In genomic region chr7:110985581-110986265, GRCm38 (mm10) we compare ENCODE assay signal across 13 mouse cellular contexts. TPM values are rescaled to one million over a fixed set of nuclear protein-coding genes. Genes with fewer than 3 reads are reported as not detected.
DNase-seq lines count a peak whose midpoint lies in the region; ATAC-seq and TF ChIP-seq lines count a peak whose summit lies in the region.
"Had no signal": no experiment of that assay in that cellular context is flagged by ENCODE, and none has a peak within 500 bp of the region (broad histone marks: within the 10 kb centered on the region; RNA-seq: fewer than 3 reads in every experiment).

No protein-coding gene starts in this region.

- H3K4me2 ChIP-seq in kidney, embryonic 16.5 days (replicated peaks; ENCODE audit: low read depth, low read length), result no peak overlapping the region
- H3K4me2 ChIP-seq in midbrain, postnatal 0 days (ENCODE audit: low read depth, low read length, poor library complexity, severe bottlenecking), result no peak overlapping the region
- H3K4me2 ChIP-seq: heart, embryonic 15.5 days; limb, embryonic 12.5 days had no signal

- TF ChIP-seq CTCF in midbrain, postnatal 0 days (IDR thresholded peaks at IDR 0.05), result no peak

- 65% methylated on average over 7 of the region's 7 CpGs for WGBS in kidney, embryonic 16.5 days
- WGBS in midbrain, postnatal 0 days, result 46% methylated on average over 7 of the region's 7 CpGs

- H3K36me3 ChIP-seq in kidney, embryonic 16.5 days (ENCODE audit: insufficient read depth, low read length), result no peaks in the 10 kb centered on the region
- no peaks in the 10 kb centered on the region for H3K36me3 ChIP-seq in midbrain, postnatal 0 days (ENCODE audit: insufficient read depth, low read length)
- H3K36me3 ChIP-seq: heart, embryonic 15.5 days; limb, embryonic 12.5 days had no signal

- peak; percentile 56 for DNase-seq in kidney, adult 18-20 months
- peak; percentile 62 for DNase-seq in adrenal gland, postnatal 14 days
- peak; percentile 16 to 43 for DNase-seq in heart, postnatal 14 days
- DNase-seq in lung, postnatal 10 days, result peak; percentile 58
- DNase-seq in thymus, postnatal 25 days, result no peak
- no peak for DNase-seq in right cerebral cortex, postnatal 36 days (ENCODE audit: low spot score in 2 of 2)
- no peak for DNase-seq in midbrain, postnatal 0 days (ENCODE audit: low spot score)
- DNase-seq: midbrain, embryonic 14.5 days had no signal

- peaks cover 33% of the 10 kb centered on the region for H3K4me1 ChIP-seq in kidney, embryonic 16.5 days (ENCODE audit: insufficient read depth, low read length)
- no peaks in the 10 kb centered on the region for H3K4me1 ChIP-seq in midbrain, postnatal 0 days (ENCODE audit: insufficient read depth, low read length)

- no peak overlapping the region for H3K4me3 ChIP-seq in kidney, embryonic 16.5 days (ENCODE audit: low read length)
- H3K4me3 ChIP-seq in midbrain, postnatal 0 days (ENCODE audit: low read depth, low read length), result no peak overlapping the region
- H3K4me3 ChIP-seq: heart, embryonic 15.5 days; limb, embryonic 12.5 days had no signal

- intact Hi-C loops in heart, postnatal 14 days (cut with DNase I), result no loop called here

- no peaks in the 10 kb centered on the region for H3K27me3 ChIP-seq in kidney, embryonic 16.5 days (ENCODE audit: insufficient read depth, low read length)
- no peaks in the 10 kb centered on the region for H3K27me3 ChIP-seq in midbrain, postnatal 0 days (ENCODE audit: insufficient read depth, low read length)
- H3K27me3 ChIP-seq: heart, embryonic 15.5 days; limb, embryonic 12.5 days had no signal

- no peak for ATAC-seq in kidney, embryonic 16.5 days (ENCODE audit: low FRiP score, low TSS enrichment)
- no peak for ATAC-seq in midbrain, postnatal 0 days (ENCODE audit: low FRiP score)
- ATAC-seq: hindbrain, embryonic 16.5 days had no signal

- H3K9ac ChIP-seq in kidney, embryonic 16.5 days (replicated peaks; ENCODE audit: low read length), result no peak overlapping the region
- no peak overlapping the region for H3K9ac ChIP-seq in midbrain, postnatal 0 days (replicated peaks; ENCODE audit: low read length, poor library complexity, severe bottlenecking)
- H3K9ac ChIP-seq: heart, embryonic 15.5 days; limb, embryonic 12.5 days had no signal

- no peak overlapping the region for H3K27ac ChIP-seq in kidney, embryonic 16.5 days (ENCODE audit: low read length)
- no peak overlapping the region for H3K27ac ChIP-seq in midbrain, postnatal 0 days (ENCODE audit: low read depth, low read length)
- H3K27ac ChIP-seq: heart, embryonic 15.5 days; limb, embryonic 12.5 days; stomach, postnatal 0 days had no signal

- H3K9me3 ChIP-seq in kidney, embryonic 16.5 days (ENCODE audit: low read length), result no peaks in the 10 kb centered on the region
- H3K9me3 ChIP-seq in midbrain, postnatal 0 days (ENCODE audit: low read length), result no peaks in the 10 kb centered on the region
- H3K9me3 ChIP-seq: heart, embryonic 15.5 days; limb, embryonic 12.5 days had no signal

RNA-seq across cellular contexts. Expression of gene Mrvi1, which starts 3.5 kb away (rescaled TPM):
- polyA plus RNA-seq in kidney, embryonic 16.5 days (2015; fragmentation: Nextera tagmentation; extraction: Ambion mirVana), result 13.3 and 15.9 TPM in 2 replicates
- 11.6 and 13.0 TPM in 2 replicates for total RNA-seq in adrenal gland, postnatal 14 days (2021)
- 10 to 100 TPM; 15.6 to 18.4 TPM for total RNA-seq in heart, postnatal 14 days (2021)
- total RNA-seq in midbrain, postnatal 0 days (2014; rRNA removed), result 2.3 and 2.7 TPM in 2 replicates
- polyA plus RNA-seq in midbrain, postnatal 0 days (2015; fragmentation: Nextera tagmentation; extraction: Ambion mirVana), result 0.42 and 0.88 TPM in 2 replicates

RNA-seq across cellular contexts. Expression of gene Ctr9, which starts 43.0 kb away (rescaled TPM):
- polyA plus RNA-seq in kidney, embryonic 16.5 days (2015; fragmentation: Nextera tagmentation; extraction: Ambion mirVana), result 79.0 and 81.2 TPM in 2 replicates
- 42.5 and 45.9 TPM in 2 replicates for total RNA-seq in adrenal gland, postnatal 14 days (2021)
- total RNA-seq in heart, postnatal 14 days (2021), result 10 to 100 TPM; 21.8 to 25.2 TPM
- 38.7 and 50.3 TPM in 2 replicates for total RNA-seq in midbrain, postnatal 0 days (2014; rRNA removed)
- 59.5 and 63.3 TPM in 2 replicates for polyA plus RNA-seq in midbrain, postnatal 0 days (2015; fragmentation: Nextera tagmentation; extraction: Ambion mirVana)

Comparison
In these comparisons a context has a peak if more than half of its experiments do, and no peak if none do; other contexts are left out.
1. DNase-seq: peak in kidney, adult 18-20 months (single experiment), adrenal gland, postnatal 14 days (single experiment), heart, postnatal 14 days (2 of 2) and lung, postnatal 10 days (single experiment); none in thymus, postnatal 25 days (single experiment), right cerebral cortex, postnatal 36 days (0 of 2) and midbrain, postnatal 0 days (single experiment).